Mouse (Mus musculus): ENCODE data around the gene Mum1. TPM values are rescaled to one million over a fixed set of nuclear protein-coding genes. Genes with fewer than 3 reads are reported as not detected.

The Mum1 gene
- total and polyA plus RNA-seq, 2 experiments, result 7.1 to 10.1 TPM

- DNase-seq (ENCODE audit: extremely low read depth, low read depth, low spot score), result no peak
- no peak for TF ChIP-seq POLR2A (IDR thresholded peaks at IDR 0.05; ENCODE audit: extremely low read depth, insufficient read depth, low read length)
- WGBS, result 42% methylated on average over 12 of the region's 12 CpGs
- Histone ChIP-seq H3K4me3 (ENCODE audit: insufficient read depth, low read depth, low read length) (no peak overlapping the region), H3K36me3 (ENCODE audit: control insufficient read depth, insufficient read depth, low read length) (peaks cover 31% of the 10 kb centered on the region), H3K9ac (ENCODE audit: low read depth, low read length) (no peak overlapping the region), H3K27me3 (ENCODE audit: control insufficient read depth, insufficient read depth, low read length) (no peaks in the 10 kb centered on the region), H3K27ac (replicated peaks; ENCODE audit: insufficient read depth, low read depth, low read length) (peak overlapping the region; percentile 21; the same call in 1 of the 2 replicates), H3K79me2 (ENCODE audit: control insufficient read depth, insufficient read depth, low read length) (peaks cover 7% of the 10 kb centered on the region; the same call in 1 of the 2 replicates), H3K4me1 (ENCODE audit: control insufficient read depth, insufficient read depth, low read length) (peaks cover 29% of the 10 kb centered on the region)
Observed at GRCm38 (mm10) chr10:80279273-80279672, 53.0 kb downstream of the Mum1 start.

GRCm38 (mm10) chr10:80281304-80281703 lies 55.1 kb downstream of the Mum1 start:
- Histone ChIP-seq H3K27me3 (ENCODE audit: control insufficient read depth, insufficient read depth, low read length) (no peaks in the 10 kb centered on the region), H3K27ac (replicated peaks; ENCODE audit: insufficient read depth, low read depth, low read length) (peak overlapping the region; percentile 81), H3K4me3 (ENCODE audit: insufficient read depth, low read depth, low read length) (no peak overlapping the region), H3K79me2 (ENCODE audit: control insufficient read depth, insufficient read depth, low read length) (peaks cover 4% of the 10 kb centered on the region; the same call in 1 of the 2 replicates), H3K36me3 (ENCODE audit: control insufficient read depth, insufficient read depth, low read length) (peaks cover 42% of the 10 kb centered on the region), H3K4me1 (ENCODE audit: control insufficient read depth, insufficient read depth, low read length) (peaks cover 20% of the 10 kb centered on the region), H3K9ac (ENCODE audit: low read depth, low read length) (peak overlapping the region; percentile 51)
- TF ChIP-seq CTCF (IDR thresholded peaks at IDR 0.05; ENCODE audit: low read depth, low read length) (no peak), POLR2A (IDR thresholded peaks at IDR 0.05; ENCODE audit: extremely low read depth, insufficient read depth, low read length) (no peak)
- peak; percentile 96 for DNase-seq (ENCODE audit: extremely low read depth, low read depth, low spot score)
- WGBS, result 20% methylated on average over 7 of the region's 7 CpGs

DNA sequence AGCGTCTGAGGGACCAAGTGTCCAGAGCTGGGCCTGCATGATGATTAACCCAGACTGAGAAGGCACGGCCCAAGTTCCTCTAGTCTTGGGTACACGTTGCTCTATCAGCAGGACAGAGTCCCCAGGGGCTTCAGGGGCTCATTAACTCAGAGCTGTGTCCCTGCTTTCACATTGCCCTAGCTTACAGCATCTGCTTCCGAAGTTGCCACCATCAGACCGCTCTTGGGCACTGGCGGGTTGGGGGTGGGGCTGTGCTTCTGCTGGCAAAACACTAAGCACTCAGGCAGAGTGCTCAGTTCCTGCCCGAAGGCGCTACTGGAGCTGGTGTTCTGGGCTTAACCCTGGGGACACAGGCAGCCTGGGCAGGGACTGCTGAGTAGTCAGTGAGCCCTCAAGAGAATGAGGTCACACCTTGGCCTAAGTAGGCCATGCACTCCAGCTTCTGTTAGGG lies 55.7 kb downstream of the Mum1 start:
- H3K9ac ChIP-seq (ENCODE audit: low read depth, low read length), result peak overlapping the region; percentile 51
- WGBS, result 19% methylated on average over 8 of the region's 8 CpGs
- no peaks in the 10 kb centered on the region for H3K27me3 ChIP-seq (ENCODE audit: control insufficient read depth, insufficient read depth, low read length)
- no peak overlapping the region for H3K4me3 ChIP-seq (ENCODE audit: insufficient read depth, low read depth, low read length)
- peaks cover 43% of the 10 kb centered on the region for H3K36me3 ChIP-seq (ENCODE audit: control insufficient read depth, insufficient read depth, low read length)
- peak overlapping the region; percentile 81 for H3K27ac ChIP-seq (replicated peaks; ENCODE audit: insufficient read depth, low read depth, low read length)
- peak; percentile 78 for DNase-seq (ENCODE audit: extremely low read depth, low read depth, low spot score)
- TF ChIP-seq POLR2A (IDR thresholded peaks at IDR 0.05; ENCODE audit: extremely low read depth, insufficient read depth, low read length) (no peak), CTCF (IDR thresholded peaks at IDR 0.05; ENCODE audit: low read depth, low read length) (no peak)
- H3K4me1 ChIP-seq (ENCODE audit: control insufficient read depth, insufficient read depth, low read length), result peaks cover 20% of the 10 kb centered on the region
- peaks cover 4% of the 10 kb centered on the region; the same call in 1 of the 2 replicates for H3K79me2 ChIP-seq (ENCODE audit: control insufficient read depth, insufficient read depth, low read length)

GRCm38 (mm10) chr10:80282481-80283441 lies 56.5 kb downstream of the Mum1 start:
- TF ChIP-seq CTCF (IDR thresholded peaks at IDR 0.05; ENCODE audit: low read depth, low read length) (no peak), POLR2A (IDR thresholded peaks at IDR 0.05; ENCODE audit: extremely low read depth, insufficient read depth, low read length) (no peak)
- Histone ChIP-seq H3K4me3 (ENCODE audit: insufficient read depth, low read depth, low read length) (no peak overlapping the region), H3K27me3 (ENCODE audit: control insufficient read depth, insufficient read depth, low read length) (no peaks in the 10 kb centered on the region), H3K79me2 (ENCODE audit: control insufficient read depth, insufficient read depth, low read length) (peaks cover 4% of the 10 kb centered on the region; the same call in 1 of the 2 replicates), H3K4me1 (ENCODE audit: control insufficient read depth, insufficient read depth, low read length) (peaks cover 20% of the 10 kb centered on the region), H3K27ac (replicated peaks; ENCODE audit: insufficient read depth, low read depth, low read length) (peak overlapping the region; percentile 81), H3K9ac (ENCODE audit: low read depth, low read length) (no peak overlapping the region; the same call in 1 of the 2 replicates), H3K36me3 (ENCODE audit: control insufficient read depth, insufficient read depth, low read length) (peaks cover 41% of the 10 kb centered on the region)
- no peak for DNase-seq (ENCODE audit: extremely low read depth, low read depth, low spot score)
- 62% methylated on average over 20 of the region's 20 CpGs for WGBS

GRCm38 (mm10) chr10:80285222-80286070 lies 59.2 kb downstream of the Mum1 start:
- peaks cover 34% of the 10 kb centered on the region for H3K36me3 ChIP-seq (ENCODE audit: control insufficient read depth, insufficient read depth, low read length)
- peaks cover 4% of the 10 kb centered on the region; the same call in 1 of the 2 replicates for H3K79me2 ChIP-seq (ENCODE audit: control insufficient read depth, insufficient read depth, low read length)
- no peak overlapping the region for H3K27ac ChIP-seq (replicated peaks; ENCODE audit: insufficient read depth, low read depth, low read length)
- no peak overlapping the region for H3K4me3 ChIP-seq (ENCODE audit: insufficient read depth, low read depth, low read length)
- peaks cover 14% of the 10 kb centered on the region for H3K4me1 ChIP-seq (ENCODE audit: control insufficient read depth, insufficient read depth, low read length)
- WGBS, result 82% methylated on average over 10 of the region's 15 CpGs
- H3K27me3 ChIP-seq (ENCODE audit: control insufficient read depth, insufficient read depth, low read length), result no peaks in the 10 kb centered on the region
- no peak overlapping the region for H3K9ac ChIP-seq (ENCODE audit: low read depth, low read length)
- no peak for DNase-seq (ENCODE audit: extremely low read depth, low read depth, low spot score)
- TF ChIP-seq CTCF (IDR thresholded peaks at IDR 0.05; ENCODE audit: low read depth, low read length), result no peak
- TF ChIP-seq POLR2A (IDR thresholded peaks at IDR 0.05; ENCODE audit: extremely low read depth, insufficient read depth, low read length), result no peak
